Mouse (Mus musculus) ES-E14 (cell line): ENCODE data around the gene Ppdpf.

ENCODE experiments used
- CHD2 ChIP-seq: IDR thresholded peaks from 2 replicates; pipeline ENCODE4 v1.6.1; 2014; ENCODE audit warnings: mild to moderate bottlenecking, low read depth, low read length, inconsistent platforms
- HCFC1 ChIP-seq: IDR thresholded peaks from 2 replicates; pipeline ENCODE4 v1.6.1; 2012; ENCODE audit warnings: low read length, inconsistent platforms, borderline replicate concordance; ENCODE audit not compliant: insufficient read depth
- MAFK ChIP-seq: IDR thresholded peaks from 2 replicates; pipeline ENCODE4 v1.6.1; 2014; ENCODE audit warnings: mild to moderate bottlenecking, low read depth, low read length, inconsistent platforms; ENCODE audit not compliant: insufficient read depth
- ZNF384 ChIP-seq: IDR thresholded peaks from 2 replicates; pipeline ENCODE4 v1.6.1; 2012; ENCODE audit warnings: low read depth, low read length, inconsistent platforms

DNA sequence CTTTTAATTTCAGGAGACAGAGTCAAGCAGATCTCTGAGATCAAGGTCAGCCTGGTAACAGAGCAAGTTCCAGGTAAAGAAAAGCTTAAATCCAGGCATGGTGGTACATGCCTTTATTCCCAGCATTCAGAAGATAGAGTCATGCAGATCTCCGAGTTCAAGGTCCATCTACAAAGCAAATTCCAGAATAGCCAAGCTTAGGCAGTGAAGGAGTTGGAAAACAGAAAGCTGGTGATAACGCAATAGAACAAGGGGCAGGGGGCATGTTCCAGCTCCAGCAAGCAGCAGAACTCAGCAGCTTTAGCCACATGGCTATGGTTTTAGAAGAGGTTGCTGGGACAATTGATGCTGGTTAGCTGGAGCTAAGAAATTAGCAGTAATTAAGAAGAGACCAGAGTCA lies 37.9 kb downstream of the Ppdpf start:
- TF ChIP-seq MAFK (no peak), ZNF384 (no peak), HCFC1 (no peak), CHD2 (no peak)
